Mouse (Mus musculus): ENCODE data around the gene Cyp2c66. TPM values are rescaled to one million over a fixed set of nuclear protein-coding genes. Genes with fewer than 3 reads are reported as not detected.
"Not testable (repeated sequence)": the region's sequence is repeated elsewhere in the genome, so short reads cannot be mapped to it uniquely, and the experiment has no call there.

The Cyp2c66 gene
- polyA plus RNA-seq (2017; shearing (Covaris generic)): not detected

DNA sequence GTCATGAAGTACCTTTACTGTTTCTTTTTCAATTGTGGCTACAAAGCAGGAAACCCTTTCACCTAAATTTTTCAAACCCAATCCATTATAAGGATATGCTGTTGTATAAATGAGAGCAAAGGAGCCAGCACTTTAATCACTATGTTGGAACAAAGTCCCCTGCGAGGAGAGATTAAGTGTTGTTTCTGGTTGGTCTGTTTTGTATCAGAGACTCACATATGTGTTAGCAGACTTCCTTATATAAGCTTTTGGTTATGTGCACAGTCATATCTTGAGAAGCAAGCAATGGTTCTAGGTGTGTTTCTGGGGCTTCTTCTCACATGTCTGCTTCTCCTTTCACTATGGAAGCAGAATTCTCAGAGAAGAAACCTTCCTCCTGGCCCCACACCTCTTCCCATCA is at the start of gene Cyp2c66:
Gene Cyp2c66, plus strand, starts transcription at position 255 of the 400 bp plus-strand sequence.
- no peak for ATAC-seq

DNA sequence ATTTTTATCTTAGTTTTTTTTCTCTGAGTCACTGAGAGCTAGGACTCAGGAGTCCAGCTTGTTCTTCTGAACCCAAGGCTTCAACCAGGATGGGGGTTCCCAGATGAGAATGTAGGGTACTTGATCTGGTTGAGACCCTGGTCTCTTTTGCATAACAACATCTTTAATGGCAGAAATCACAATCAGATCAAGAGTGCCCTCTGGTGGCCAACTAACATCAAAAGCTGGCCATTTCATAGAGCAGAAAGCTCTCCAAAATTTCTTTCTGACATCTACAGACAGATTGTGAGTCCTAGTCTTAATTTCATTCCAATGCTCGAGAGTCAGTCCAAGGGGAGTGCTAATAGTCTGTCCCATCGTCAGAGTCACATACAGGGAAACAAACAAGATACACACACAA is 14.9 kb upstream of the Cyp2c66 start:
- not testable (repeated sequence) for ATAC-seq

DNA sequence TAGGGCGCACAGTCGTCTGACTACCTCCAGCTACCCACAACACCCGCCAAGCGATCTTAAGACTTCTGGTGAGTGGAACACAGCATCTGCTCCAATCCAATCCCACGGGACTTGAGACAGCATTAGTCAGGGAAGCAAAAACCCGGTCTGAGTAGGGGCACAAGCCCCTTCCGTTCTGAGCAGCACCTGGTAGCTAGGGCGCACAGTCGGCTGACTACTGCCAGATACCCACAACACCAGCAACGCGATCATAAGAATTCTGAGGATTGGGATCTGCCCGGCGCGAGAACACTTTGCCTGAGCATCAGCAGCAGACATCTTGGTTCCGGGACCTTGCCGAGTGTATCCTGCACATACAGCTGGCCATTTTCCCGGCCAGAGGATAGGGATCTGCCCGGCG is 43.1 kb downstream of the Cyp2c66 start:
- not testable (repeated sequence) for ATAC-seq

Other genes with a start within 250 kb of the Cyp2c66 start
- gene Hells, start 183.0 kb upstream of the Cyp2c66 start, polyA plus RNA-seq (2017; shearing (Covaris generic)): 10 to 100 TPM; 33.3 to 37.4 TPM
- gene Cyp2c55, start 106.9 kb upstream of the Cyp2c66 start, polyA plus RNA-seq (2017; shearing (Covaris generic)): not detected
- gene Cyp2c65, start 52.9 kb upstream of the Cyp2c66 start, polyA plus RNA-seq (2017; shearing (Covaris generic)): not detected
- not detected for gene Cyp2c29, start 155.5 kb downstream of the Cyp2c66 start, polyA plus RNA-seq (2017; shearing (Covaris generic))

Data from activated CD4-positive, CD25-positive, alpha-beta regulatory T cell, adult 4 months (primary cell).